ENCODE assay signal across 25 mouse cellular contexts in genomic region chr4:155708988-155709387, GRCm38 (mm10). TPM values are rescaled to one million over a fixed set of nuclear protein-coding genes. Genes with fewer than 3 reads are reported as not detected.
DNase-seq lines count a peak whose midpoint lies in the region; ATAC-seq and TF ChIP-seq lines count a peak whose summit lies in the region.
"Had no signal": no experiment of that assay in that cellular context is flagged by ENCODE, and none has a peak within 500 bp of the region (broad histone marks: within the 10 kb centered on the region; RNA-seq: fewer than 3 reads in every experiment).

No protein-coding gene starts in this region.

- no peaks in the 10 kb centered on the region for H3K36me3 ChIP-seq in heart, postnatal 0 days (replicated peaks; ENCODE audit: control insufficient read depth, insufficient read depth, low read length)
- H3K36me3 ChIP-seq in heart, embryonic 10.5 days, result peaks cover 2% of the 10 kb centered on the region; the same call in 1 of the 2 replicates
- no peaks in the 10 kb centered on the region for H3K36me3 ChIP-seq in lung, embryonic 14.5 days (ENCODE audit: insufficient read depth)
- H3K36me3 ChIP-seq in macrophage (ENCODE audit: inconsistent target), result 0 out of 2 replicates have a peak, but pooled peaks cover 1% of the 10 kb centered on the region
- H3K36me3 ChIP-seq: embryonic facial prominence, embryonic 12.5 days; hindbrain, embryonic 13.5 days had no signal

- H3K9ac ChIP-seq in heart, postnatal 0 days (replicated peaks; ENCODE audit: low read depth, low read length), result no peak overlapping the region
- H3K9ac ChIP-seq in lung, embryonic 14.5 days, result no peak overlapping the region
- H3K9ac ChIP-seq: embryonic facial prominence, embryonic 12.5 days; forebrain, postnatal 0 days; heart, embryonic 12.5 days; hindbrain, embryonic 13.5 days; kidney, embryonic 15.5 days; neural tube, embryonic 13.5 days had no signal

- H3K27ac ChIP-seq in heart, postnatal 0 days (ENCODE audit: low read depth), result 0 out of 2 replicates have a peak overlapping the region, but pooled peaks have one; percentile 79
- H3K27ac ChIP-seq in heart, embryonic 10.5 days, result no peak overlapping the region
- H3K27ac ChIP-seq in lung, embryonic 14.5 days (ENCODE audit: low read depth), result no peak overlapping the region
- peak overlapping the region; percentile 98 for H3K27ac ChIP-seq in bone marrow macrophage, adult 2 months (ENCODE audit: insufficient read depth, low read depth, low read length)
- peak overlapping the region; percentile 76 for H3K27ac ChIP-seq in macrophage
- H3K27ac ChIP-seq: embryonic facial prominence, embryonic 12.5 days; hindbrain, embryonic 13.5 days; kidney, embryonic 15.5 days; midbrain, embryonic 10.5 days; neural tube, embryonic 13.5 days had no signal

- no peak for TF ChIP-seq EP300 in heart, postnatal 0 days (IDR thresholded peaks at IDR 0.05; ENCODE audit: low read depth)

- H3K79me2 ChIP-seq in macrophage (ENCODE audit: inconsistent target), result peaks cover 89% of the 10 kb centered on the region

- DNase-seq in heart, postnatal 0 days (ENCODE audit: low spot score), result no peak
- DNase-seq in heart, embryonic 10.5 days (ENCODE audit: low spot score), result no peak
- no peak for DNase-seq in lung, embryonic 14.5 days
- no peak for DNase-seq in lung, postnatal 10 days
- no peak for DNase-seq in right cerebral cortex, postnatal 10 days (ENCODE audit: low spot score in 2 of 2)
- DNase-seq: adrenal gland, postnatal 10 days; cerebellum, adult 11 months; cerebellum, postnatal 14 days; forebrain, postnatal 0 days; heart, postnatal 36 days; kidney, adult 11 months; retina, postnatal 1 day; thymus, postnatal 25 days had no signal

- no peak overlapping the region for H3K4me2 ChIP-seq in heart, postnatal 0 days (ENCODE audit: low read depth, low read length)
- 0 out of 2 replicates have a peak overlapping the region, but pooled peaks have one; percentile 7 for H3K4me2 ChIP-seq in lung, embryonic 14.5 days
- H3K4me2 ChIP-seq: embryonic facial prominence, embryonic 12.5 days; heart, embryonic 12.5 days; hindbrain, embryonic 13.5 days; kidney, embryonic 15.5 days; liver, embryonic 11.5 days; neural tube, embryonic 13.5 days had no signal

- TF ChIP-seq CTCF in heart, postnatal 0 days (IDR thresholded peaks at IDR 0.05; ENCODE audit: low read depth), result no peak
- no peak for TF ChIP-seq CTCF in lung, embryonic 14.5 days (IDR thresholded peaks at IDR 0.05; ENCODE audit: low read depth)
- no peak for TF ChIP-seq CTCF in bone marrow macrophage, adult 2 months (IDR thresholded peaks at IDR 0.05; ENCODE audit: low read depth, low read length)

- no peaks in the 10 kb centered on the region for H3K27me3 ChIP-seq in heart, postnatal 0 days (ENCODE audit: control insufficient read depth, insufficient read depth, low read length)
- H3K27me3 ChIP-seq in heart, embryonic 10.5 days (ENCODE audit: insufficient read depth, poor library complexity, severe bottlenecking), result no peaks in the 10 kb centered on the region
- H3K27me3 ChIP-seq in lung, embryonic 14.5 days (ENCODE audit: insufficient read depth, low read length), result no peaks in the 10 kb centered on the region
- H3K27me3 ChIP-seq: embryonic facial prominence, embryonic 12.5 days; heart, embryonic 12.5 days; hindbrain, embryonic 13.5 days; kidney, embryonic 15.5 days; neural tube, embryonic 13.5 days had no signal

- H3K4me1 ChIP-seq in heart, postnatal 0 days (ENCODE audit: control insufficient read depth, insufficient read depth), result peaks cover 14% of the 10 kb centered on the region; the same call in 1 of the 2 replicates
- H3K4me1 ChIP-seq in heart, embryonic 10.5 days, result peaks cover 15% of the 10 kb centered on the region
- H3K4me1 ChIP-seq in lung, embryonic 14.5 days (ENCODE audit: insufficient read depth), result peaks cover 5% of the 10 kb centered on the region; the same call in 1 of the 2 replicates
- H3K4me1 ChIP-seq in bone marrow macrophage, adult 2 months (ENCODE audit: control insufficient read depth, insufficient read depth, low read length), result peaks cover 35% of the 10 kb centered on the region

- no peak overlapping the region for H3K4me3 ChIP-seq in heart, postnatal 0 days (ENCODE audit: low read depth, low read length)
- no peak overlapping the region for H3K4me3 ChIP-seq in heart, embryonic 10.5 days
- no peak overlapping the region for H3K4me3 ChIP-seq in lung, embryonic 14.5 days (ENCODE audit: low read depth, low read length)
- no peak overlapping the region for H3K4me3 ChIP-seq in bone marrow macrophage, adult 2 months (ENCODE audit: insufficient read depth, low read length)
- H3K4me3 ChIP-seq in macrophage (ENCODE audit: inconsistent target), result no peak overlapping the region
- H3K4me3 ChIP-seq: embryonic facial prominence, embryonic 12.5 days; heart, embryonic 12.5 days; hindbrain, embryonic 13.5 days; kidney, embryonic 15.5 days; midbrain, embryonic 10.5 days; myocyte; neural tube, embryonic 13.5 days had no signal

- H3K9me3 ChIP-seq in heart, postnatal 0 days (replicated peaks; ENCODE audit: control insufficient read depth, low read length), result no peaks in the 10 kb centered on the region
- H3K9me3 ChIP-seq in heart, embryonic 10.5 days, result no peaks in the 10 kb centered on the region
- no peaks in the 10 kb centered on the region for H3K9me3 ChIP-seq in lung, embryonic 14.5 days (ENCODE audit: low read depth, low read length)
- H3K9me3 ChIP-seq: embryonic facial prominence, embryonic 12.5 days; heart, embryonic 12.5 days; hindbrain, embryonic 13.5 days; kidney, embryonic 15.5 days; midbrain, embryonic 10.5 days; neural tube, embryonic 13.5 days had no signal

- ATAC-seq in heart, postnatal 0 days (ENCODE audit: insufficient read depth, low read depth), result no peak
- ATAC-seq in lung, embryonic 14.5 days (ENCODE audit: insufficient read depth), result no peak
- ATAC-seq: forebrain, postnatal 0 days; lung, postnatal 0 days; midbrain, embryonic 16.5 days had no signal

- no peak for TF ChIP-seq POLR2A in bone marrow macrophage, adult 2 months (IDR thresholded peaks at IDR 0.05; ENCODE audit: borderline replicate concordance, low read depth, low read length)

RNA-seq across cellular contexts. Expression of gene Ssu72, which starts 4.4 kb away (rescaled TPM):
- total RNA-seq in heart, postnatal 0 days (2014; rRNA removed; ENCODE audit: low replicate concordance), result 83.6 and 95.7 TPM in 2 replicates
- 106 TPM in 2 replicates for polyA plus RNA-seq in heart, postnatal 0 days (2015; fragmentation: Nextera tagmentation; extraction: Ambion mirVana)
- polyA plus RNA-seq in heart, embryonic 10.5 days (2016; fragmentation: Nextera tagmentation; extraction: Ambion mirVana), result 146 and 152 TPM in 2 replicates
- polyA plus RNA-seq in lung, embryonic 14.5 days (2014; fragmentation: Nextera tagmentation; extraction: Ambion mirVana), result 153 and 156 TPM in 2 replicates
- polyA plus RNA-seq in bone marrow macrophage, adult 2 months (2012; ENCODE audit: insufficient read depth, insufficient read length, missing spikeins), result 99.3 and 107 TPM in 2 replicates
- 100 to 1,000 TPM in 20 of 26 experiments, 10 to 100 TPM in 6; 52.4 to 177 (median 111) TPM for total RNA-seq in macrophage (2018; cell fraction: chromatin; rRNA removed)
- 100 to 1,000 TPM; 110 to 201 (median 135) TPM for total RNA-seq in macrophage (2018; cell fraction: cytosol; rRNA removed)
- total RNA-seq in macrophage (2018; cell fraction: nucleus; rRNA removed), result 100 to 1,000 TPM in 14 of 26 experiments, 10 to 100 TPM in 12; 78.9 to 193 (median 101) TPM
- 125 to 264 TPM (median 166 TPM) in 3 replicates for polyA plus RNA-seq in macrophage (2018)

RNA-seq across cellular contexts. Expression of gene Fndc10, which starts 14.8 kb away (rescaled TPM):
- 4.1 and 9.7 TPM in 2 replicates for total RNA-seq in heart, postnatal 0 days (2014; rRNA removed; ENCODE audit: low replicate concordance)
- 1.8 and 2.1 TPM in 2 replicates for polyA plus RNA-seq in heart, postnatal 0 days (2015; fragmentation: Nextera tagmentation; extraction: Ambion mirVana)
- 0.78 and 1.7 TPM in 2 replicates for polyA plus RNA-seq in heart, embryonic 10.5 days (2016; fragmentation: Nextera tagmentation; extraction: Ambion mirVana)
- 2.5 and 2.7 TPM in 2 replicates for polyA plus RNA-seq in lung, embryonic 14.5 days (2014; fragmentation: Nextera tagmentation; extraction: Ambion mirVana)
- 1.0 and 1.6 TPM in 2 replicates for polyA plus RNA-seq in bone marrow macrophage, adult 2 months (2012; ENCODE audit: insufficient read depth, insufficient read length, missing spikeins)
- 1 to 10 TPM in 3 of 26 experiments, under 1 TPM in 5, not detected in 18; 0.25 to 2.6 (median 0.71) TPM for total RNA-seq in macrophage (2018; cell fraction: chromatin; rRNA removed)
- total RNA-seq in macrophage (2018; cell fraction: cytosol; rRNA removed), result 1 to 10 TPM in 13 of 26 experiments, under 1 TPM in 13; 0.15 to 2.9 (median 0.80) TPM
- 1 to 10 TPM in 4 of 26 experiments, under 1 TPM in 12, not detected in 10; 0.20 to 5.8 (median 0.64) TPM for total RNA-seq in macrophage (2018; cell fraction: nucleus; rRNA removed)
- polyA plus RNA-seq in macrophage (2018), result 1.1 to 1.9 TPM (median 1.4 TPM) in 3 replicates

RNA-seq across cellular contexts. Expression of gene Tmem240, which starts 25.6 kb away (rescaled TPM):
- total RNA-seq in heart, postnatal 0 days (2014; rRNA removed; ENCODE audit: low replicate concordance), result 0.57 and 1.7 TPM in 2 replicates
- 0.41 and 0.48 TPM in 2 replicates for polyA plus RNA-seq in heart, postnatal 0 days (2015; fragmentation: Nextera tagmentation; extraction: Ambion mirVana)
- 0.38 and 0.54 TPM in 2 replicates for polyA plus RNA-seq in heart, embryonic 10.5 days (2016; fragmentation: Nextera tagmentation; extraction: Ambion mirVana)
- 0.41 and 0.86 TPM in 2 replicates for polyA plus RNA-seq in lung, embryonic 14.5 days (2014; fragmentation: Nextera tagmentation; extraction: Ambion mirVana)
- 1.3 and 1.4 TPM in 2 replicates for polyA plus RNA-seq in bone marrow macrophage, adult 2 months (2012; ENCODE audit: insufficient read depth, insufficient read length, missing spikeins)
- total RNA-seq in macrophage (2018; cell fraction: chromatin; rRNA removed), result 1 to 10 TPM in 14 of 26 experiments, under 1 TPM in 12; 0.14 to 4.9 (median 1.1) TPM
- under 1 TPM in 25 of 26 experiments, not detected in 1; 0.07 to 0.66 (median 0.26) TPM for total RNA-seq in macrophage (2018; cell fraction: cytosol; rRNA removed)
- total RNA-seq in macrophage (2018; cell fraction: nucleus; rRNA removed), result 1 to 10 TPM in 11 of 26 experiments, under 1 TPM in 15; 0.25 to 4.8 (median 0.87) TPM
- polyA plus RNA-seq in macrophage (2018), result 0.10 to 1.0 TPM (median 0.32 TPM) in 3 replicates

RNA-seq across cellular contexts. Expression of gene Mib2, which starts 40.0 kb away (rescaled TPM):
- total RNA-seq in heart, postnatal 0 days (2014; rRNA removed; ENCODE audit: low replicate concordance), result 27.3 and 30.4 TPM in 2 replicates
- 9.9 and 12.1 TPM in 2 replicates for polyA plus RNA-seq in heart, postnatal 0 days (2015; fragmentation: Nextera tagmentation; extraction: Ambion mirVana)
- 15.4 and 16.8 TPM in 2 replicates for polyA plus RNA-seq in heart, embryonic 10.5 days (2016; fragmentation: Nextera tagmentation; extraction: Ambion mirVana)
- polyA plus RNA-seq in lung, embryonic 14.5 days (2014; fragmentation: Nextera tagmentation; extraction: Ambion mirVana), result 22.4 and 24.8 TPM in 2 replicates
- polyA plus RNA-seq in bone marrow macrophage, adult 2 months (2012; ENCODE audit: insufficient read depth, insufficient read length, missing spikeins), result 39.9 and 48.7 TPM in 2 replicates
- 100 to 1,000 TPM in 16 of 26 experiments, 10 to 100 TPM in 10; 23.9 to 249 (median 112) TPM for total RNA-seq in macrophage (2018; cell fraction: chromatin; rRNA removed)
- total RNA-seq in macrophage (2018; cell fraction: cytosol; rRNA removed), result 10 to 100 TPM; 13.1 to 32.3 (median 20.1) TPM
- total RNA-seq in macrophage (2018; cell fraction: nucleus; rRNA removed), result 100 to 1,000 TPM in 1 of 26 experiments, 10 to 100 TPM in 25; 16.6 to 112 (median 58.6) TPM
- polyA plus RNA-seq in macrophage (2018), result 9.5 to 29.7 TPM (median 12.3 TPM) in 3 replicates

RNA-seq across cellular contexts. Expression of gene Atad3a, which starts 51.9 kb away (rescaled TPM):
- total RNA-seq in heart, postnatal 0 days (2014; rRNA removed; ENCODE audit: low replicate concordance), result 123 and 128 TPM in 2 replicates
- polyA plus RNA-seq in heart, postnatal 0 days (2015; fragmentation: Nextera tagmentation; extraction: Ambion mirVana), result 85.3 and 99.3 TPM in 2 replicates
- 133 and 147 TPM in 2 replicates for polyA plus RNA-seq in heart, embryonic 10.5 days (2016; fragmentation: Nextera tagmentation; extraction: Ambion mirVana)
- polyA plus RNA-seq in lung, embryonic 14.5 days (2014; fragmentation: Nextera tagmentation; extraction: Ambion mirVana), result 96.6 and 102 TPM in 2 replicates
- 13.6 and 19.1 TPM in 2 replicates for polyA plus RNA-seq in bone marrow macrophage, adult 2 months (2012; ENCODE audit: insufficient read depth, insufficient read length, missing spikeins)
- total RNA-seq in macrophage (2018; cell fraction: chromatin; rRNA removed), result 100 to 1,000 TPM in 3 of 26 experiments, 10 to 100 TPM in 23; 15.5 to 134 (median 57.2) TPM
- total RNA-seq in macrophage (2018; cell fraction: cytosol; rRNA removed), result 10 to 100 TPM in 19 of 26 experiments, 1 to 10 TPM in 7; 7.1 to 15.2 (median 11.9) TPM
- total RNA-seq in macrophage (2018; cell fraction: nucleus; rRNA removed), result 10 to 100 TPM in 25 of 26 experiments, 1 to 10 TPM in 1; 8.5 to 86.6 (median 23.1) TPM
- polyA plus RNA-seq in macrophage (2018), result 11.3 to 32.7 TPM (median 12.1 TPM) in 3 replicates

Comparison
In these comparisons a context has a peak if more than half of its experiments do, and no peak if none do; other contexts are left out.
1. H3K27ac ChIP-seq: peak in heart, postnatal 0 days (single experiment), bone marrow macrophage, adult 2 months (single experiment) and macrophage (single experiment); none in heart, embryonic 10.5 days (single experiment) and lung, embryonic 14.5 days (single experiment).